Mouse (Mus musculus): ENCODE data around the gene Mpdz. TPM values are rescaled to one million over a fixed set of nuclear protein-coding genes. Genes with fewer than 3 reads are reported as not detected.
A peak's percentile ranks its signal among the peaks of the same experiment; 100 is the strongest.

The Mpdz gene
- total RNA-seq, 2 experiments from 2014 or later, result 40.4 to 46.7 TPM

DNA sequence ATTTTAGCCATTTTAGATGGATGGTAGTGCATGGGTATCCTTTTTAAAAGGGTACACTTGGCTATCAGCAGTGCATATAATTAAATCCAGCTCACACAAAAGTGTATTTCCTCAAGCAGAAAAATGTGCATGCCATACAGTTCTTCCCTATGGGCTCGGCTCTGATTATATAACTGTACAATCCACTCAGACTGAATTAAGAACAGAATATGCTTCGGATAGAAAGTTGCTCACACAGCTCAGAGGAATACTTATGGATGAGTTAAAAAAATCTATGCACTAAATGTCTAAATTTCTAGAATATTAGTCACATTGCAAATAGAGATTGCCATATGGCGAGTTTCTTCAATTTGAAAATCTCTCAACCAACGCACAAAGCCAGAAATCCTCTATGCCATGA is 157.1 kb downstream of the Mpdz start:
- no peak for DNase-seq
- intact Hi-C loops (cut with DNase I), result no loop called here

GRCm38 (mm10) chr4:81283611-81284010 is 159.0 kb downstream of the Mpdz start:
- intact Hi-C loops (cut with DNase I), result no loop called here
- DNase-seq, result no peak

DNA sequence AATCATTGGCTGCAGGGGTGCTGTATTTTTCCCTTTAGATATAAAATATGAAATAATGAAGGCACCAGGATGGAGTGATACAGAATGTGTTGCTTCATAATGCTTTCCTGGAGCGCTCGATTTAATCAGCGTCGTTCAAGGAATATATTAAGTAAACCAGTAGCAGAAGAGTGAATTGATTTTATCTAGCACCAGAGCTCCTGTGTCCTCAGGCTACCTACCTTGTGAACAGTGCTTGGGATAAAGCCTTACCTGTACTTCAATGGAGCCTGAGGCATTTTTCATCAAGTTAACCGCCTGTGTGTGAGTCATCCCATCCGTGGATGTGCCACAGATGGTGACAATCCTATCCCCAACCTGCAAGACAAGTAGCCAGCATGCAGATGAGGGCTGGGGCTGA is 159.5 kb downstream of the Mpdz start:
- intact Hi-C loops (cut with DNase I), result no loop called here

DNA sequence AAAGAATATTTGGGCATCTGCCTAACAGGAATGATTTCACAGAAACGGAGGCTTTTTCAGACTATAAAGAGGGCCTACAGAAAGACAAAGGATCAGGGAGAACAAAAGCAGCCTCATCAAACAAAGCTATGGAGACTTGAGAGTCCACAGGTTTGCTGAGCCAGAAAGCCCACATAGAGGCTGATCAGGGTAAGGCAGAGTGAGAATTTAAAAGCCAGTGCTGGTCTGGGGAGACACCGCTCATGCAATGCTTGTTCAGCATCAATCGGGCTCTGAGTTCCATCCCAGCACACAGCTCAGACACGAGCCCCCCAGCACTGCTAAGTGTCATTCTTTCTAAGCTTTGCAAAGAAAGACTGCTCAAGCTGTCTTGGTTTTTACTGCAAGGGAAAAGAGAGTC is 162.5 kb downstream of the Mpdz start:
- no peak for DNase-seq
- intact Hi-C loops (cut with DNase I), result no loop called here

More for the DNA sequence above, 159.5 kb downstream of the Mpdz start:
- no peak for DNase-seq

DNA sequence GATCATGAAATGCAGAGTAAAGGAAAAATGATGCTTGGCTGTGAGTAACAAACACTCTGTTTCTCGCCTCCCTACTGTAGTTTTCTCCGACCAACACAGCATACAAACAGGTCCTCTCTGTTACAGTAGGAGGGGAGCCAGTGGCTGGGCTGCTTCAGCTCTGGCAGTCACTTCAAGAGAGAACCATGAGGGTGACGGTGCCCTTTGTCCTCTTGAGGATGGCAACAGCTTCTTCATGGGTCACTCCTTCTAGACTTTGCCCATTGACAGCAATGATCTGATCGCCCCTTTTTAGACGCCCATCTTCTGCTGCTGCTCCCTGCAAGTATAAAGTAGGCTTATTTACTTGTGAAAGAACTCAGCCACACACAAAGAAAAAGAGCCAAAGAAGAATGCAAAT is 163.2 kb downstream of the Mpdz start:
- intact Hi-C loops (cut with DNase I), result no loop called here
- DNase-seq, result no peak

DNA sequence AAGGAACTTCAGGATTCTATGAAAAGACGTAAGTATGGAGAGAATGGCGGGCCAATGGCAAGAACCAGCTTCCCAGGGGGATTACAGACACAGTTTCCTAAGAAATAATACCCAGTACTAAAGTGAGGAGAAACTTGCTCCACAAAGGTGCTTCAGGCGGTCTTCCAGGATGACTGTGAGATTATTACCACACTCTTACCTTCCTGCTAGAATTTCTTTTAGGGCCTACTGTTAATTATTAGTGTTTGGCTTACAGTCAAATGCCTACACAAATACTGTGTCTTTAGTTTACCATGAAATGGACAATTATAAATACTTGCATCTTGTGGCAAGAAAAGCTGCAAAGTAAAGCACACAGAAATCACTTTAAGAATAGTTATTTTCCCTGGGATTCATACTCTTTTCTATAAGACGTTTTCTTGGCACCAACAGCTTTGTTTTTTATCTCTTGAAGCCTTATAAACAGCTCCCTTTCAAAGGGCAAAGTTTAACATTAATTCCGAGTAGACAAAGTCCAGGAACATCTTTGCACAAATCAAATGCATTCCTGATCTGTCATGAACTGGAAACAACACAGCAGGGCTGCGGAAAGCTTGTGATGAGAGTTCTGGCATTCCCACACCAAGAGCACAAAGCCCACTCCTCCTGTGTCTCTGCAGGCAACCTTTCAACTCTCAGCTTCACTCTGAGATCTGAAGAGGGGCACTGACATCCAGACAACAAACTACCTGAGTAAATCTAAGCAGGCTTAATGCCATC is 166.5 kb downstream of the Mpdz start:
- no peak for DNase-seq
- intact Hi-C loops (cut with DNase I), result no loop called here

DNA sequence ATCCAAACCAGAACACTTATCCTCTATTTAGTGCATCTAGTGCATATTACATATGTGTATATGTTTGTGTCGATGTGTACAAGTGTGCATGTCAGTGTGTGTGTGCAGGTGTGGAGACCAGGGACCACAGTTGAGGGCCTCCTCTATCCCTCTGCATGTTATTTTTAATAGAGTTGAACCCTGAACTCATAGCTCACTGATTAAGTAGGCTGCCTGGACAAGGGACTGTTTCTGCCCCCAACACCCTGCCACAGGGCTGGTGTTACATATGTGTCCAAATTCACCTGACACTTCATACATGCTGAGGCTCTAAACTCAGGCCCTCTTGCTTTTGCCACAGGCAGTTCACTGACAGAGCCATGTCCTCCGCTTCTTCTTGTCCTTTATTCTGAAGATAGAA is 169.5 kb downstream of the Mpdz start:
- intact Hi-C loops (cut with DNase I), result no loop called here
- DNase-seq, result no peak

DNA sequence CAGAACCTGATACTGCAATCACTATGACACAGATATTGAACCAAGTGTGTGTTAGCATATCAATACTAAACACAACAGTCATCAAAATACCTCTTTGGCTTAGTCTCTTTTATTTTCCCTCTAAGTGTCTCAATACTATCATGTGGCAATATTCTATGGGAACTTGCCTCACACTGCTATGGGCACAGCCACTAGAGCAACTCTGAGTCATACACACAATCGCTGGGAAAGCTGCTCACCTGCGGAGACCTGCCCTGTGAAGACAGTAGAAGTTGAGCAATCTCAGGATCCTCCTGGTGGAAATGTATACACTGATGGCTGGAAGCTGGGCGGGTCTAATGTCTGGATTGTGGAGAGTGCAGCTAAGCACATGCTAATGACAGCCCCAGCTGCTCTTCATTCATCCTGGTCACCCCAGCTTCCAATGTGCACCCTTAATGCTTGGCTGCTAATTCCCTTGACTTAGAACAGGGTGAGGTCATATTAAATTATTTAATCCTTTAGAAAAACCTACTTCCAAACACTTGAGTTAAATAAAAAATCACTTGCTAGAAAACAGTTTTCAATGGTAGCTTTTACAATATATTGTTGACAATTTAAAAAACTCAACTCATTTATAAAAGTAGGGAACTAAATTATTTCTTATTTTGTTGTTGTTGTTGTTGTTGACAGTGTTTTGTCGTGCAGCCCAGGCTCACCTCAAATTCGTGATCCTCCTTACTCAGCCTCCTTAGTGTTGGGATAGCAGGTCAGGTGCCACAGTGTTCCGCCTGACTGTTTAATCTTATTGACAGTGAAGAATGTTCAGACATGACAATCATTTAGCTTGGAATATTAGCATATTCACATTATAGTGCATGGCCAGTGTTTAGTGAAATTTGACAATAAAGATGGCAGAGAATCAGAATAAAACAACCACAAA is 189.5 kb downstream of the Mpdz start:
- no peak for DNase-seq
- intact Hi-C loops (cut with DNase I), result loop anchor here (2.0 to 5.0 kb wide), 2 partner anchors 74 to 386 kb away; no protein-coding TSS in a partner anchor

DNA sequence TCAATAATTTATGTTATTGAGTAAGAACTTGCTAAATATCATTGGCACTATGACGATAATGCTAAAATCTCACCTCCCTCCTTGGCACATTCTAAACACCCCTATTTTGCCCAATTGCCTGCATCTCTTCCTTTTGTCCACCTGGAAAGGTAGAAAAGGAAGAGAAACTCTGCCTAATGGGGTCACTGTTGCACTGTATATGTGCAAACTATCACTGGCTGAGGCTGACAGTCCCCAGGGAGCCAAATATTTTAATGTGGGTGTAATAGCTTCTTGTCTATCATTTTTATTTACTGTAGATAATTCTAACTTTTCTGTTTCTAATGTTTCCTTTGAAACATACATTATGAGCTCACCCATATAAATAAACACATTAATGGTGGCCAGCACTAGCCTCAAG is 190.3 kb downstream of the Mpdz start:
- intact Hi-C loops (cut with DNase I), result loop anchor here (2.0 to 5.0 kb wide), 2 partner anchors 74 to 385 kb away; no protein-coding TSS in a partner anchor
- peak; percentile 6 to 12 for DNase-seq

GRCm38 (mm10) chr4:81251934-81252333 is 190.7 kb downstream of the Mpdz start:
- intact Hi-C loops (cut with DNase I), result loop anchor here (2.0 to 5.0 kb wide), 2 partner anchors 73 to 385 kb away; no protein-coding TSS in a partner anchor
- DNase-seq, result peak; percentile 28 to 58

DNA sequence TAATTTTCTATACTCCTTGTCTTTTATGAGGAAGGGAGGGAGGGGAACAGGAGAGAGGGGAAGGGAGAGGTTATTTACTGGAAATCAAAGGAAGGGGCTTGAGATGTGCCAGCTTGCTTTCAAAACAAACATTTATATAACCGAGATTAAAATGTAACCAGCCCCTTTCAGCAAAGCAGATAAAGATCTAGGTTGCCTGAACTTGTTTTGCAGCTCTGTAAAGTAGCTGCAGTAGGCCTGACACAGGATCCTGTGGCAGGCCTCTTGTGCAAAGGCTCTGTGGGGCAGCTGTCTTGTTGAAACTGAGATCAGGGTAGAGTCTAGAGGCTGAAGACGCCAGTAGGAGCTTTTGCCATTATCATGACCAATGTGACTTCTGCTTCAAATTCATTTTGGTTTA is 193.4 kb downstream of the Mpdz start:
- intact Hi-C loops (cut with DNase I), result no loop called here
- no peak for DNase-seq

DNA sequence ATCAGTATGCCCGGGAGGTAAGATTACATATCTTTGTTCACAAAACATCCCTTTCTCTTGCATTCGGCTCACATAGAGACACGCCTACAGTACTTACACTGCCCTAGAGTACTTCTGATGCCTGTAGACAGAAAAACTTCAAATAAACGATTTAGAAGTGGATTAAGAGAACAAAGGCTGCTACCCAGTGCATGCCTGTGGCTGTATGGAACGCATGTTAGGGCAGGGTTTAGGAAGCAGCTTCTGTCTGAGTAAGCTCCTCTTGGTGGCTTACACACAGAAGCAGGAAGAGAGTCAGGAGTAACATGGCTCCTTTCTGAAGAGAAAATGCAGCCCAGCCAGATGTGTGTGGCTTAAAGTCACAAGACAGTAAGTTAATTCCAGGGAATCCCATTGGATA is 206.4 kb downstream of the Mpdz start:
- intact Hi-C loops (cut with DNase I), result no loop called here
- no peak for DNase-seq

All from heart, postnatal 10 days (tissue).